Mouse (Mus musculus) testis, postnatal 14 days (tissue): ENCODE data around the gene Adamts5.

Source experiments
- DNase-seq: peaks from one replicate; pipeline ENCODE4 v3.0.0; 2021; ENCODE audit warnings: low spot score

The Adamts5 gene

DNA sequence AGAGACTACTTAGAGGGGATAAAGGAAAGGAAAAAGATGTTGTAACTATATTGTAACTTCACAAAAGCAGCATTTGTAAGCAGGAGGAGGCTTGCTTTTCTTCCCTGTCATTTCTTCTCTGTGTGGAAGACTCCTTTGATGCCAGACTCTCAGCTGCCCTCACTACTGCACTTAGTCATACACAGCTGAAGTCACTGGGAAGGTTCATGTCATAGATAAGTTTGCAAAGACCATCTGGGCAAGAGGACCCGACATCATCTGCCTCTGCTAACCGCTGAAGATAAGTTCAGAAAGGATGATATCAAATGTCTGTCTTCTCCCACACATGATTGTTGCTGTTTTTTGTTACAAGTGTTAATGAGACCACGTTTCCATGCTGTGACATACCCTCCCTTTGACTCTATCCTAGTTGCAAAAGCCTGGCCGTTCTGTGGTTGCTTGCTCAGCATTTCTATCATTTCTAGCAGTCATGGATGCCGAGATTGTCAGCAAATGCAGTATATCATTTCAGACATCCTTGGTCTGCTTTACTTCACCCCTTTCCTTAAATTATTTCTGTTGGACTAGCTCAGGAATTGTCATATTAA is 79.2 kb downstream of the Adamts5 start:
- no peak for DNase-seq

DNA sequence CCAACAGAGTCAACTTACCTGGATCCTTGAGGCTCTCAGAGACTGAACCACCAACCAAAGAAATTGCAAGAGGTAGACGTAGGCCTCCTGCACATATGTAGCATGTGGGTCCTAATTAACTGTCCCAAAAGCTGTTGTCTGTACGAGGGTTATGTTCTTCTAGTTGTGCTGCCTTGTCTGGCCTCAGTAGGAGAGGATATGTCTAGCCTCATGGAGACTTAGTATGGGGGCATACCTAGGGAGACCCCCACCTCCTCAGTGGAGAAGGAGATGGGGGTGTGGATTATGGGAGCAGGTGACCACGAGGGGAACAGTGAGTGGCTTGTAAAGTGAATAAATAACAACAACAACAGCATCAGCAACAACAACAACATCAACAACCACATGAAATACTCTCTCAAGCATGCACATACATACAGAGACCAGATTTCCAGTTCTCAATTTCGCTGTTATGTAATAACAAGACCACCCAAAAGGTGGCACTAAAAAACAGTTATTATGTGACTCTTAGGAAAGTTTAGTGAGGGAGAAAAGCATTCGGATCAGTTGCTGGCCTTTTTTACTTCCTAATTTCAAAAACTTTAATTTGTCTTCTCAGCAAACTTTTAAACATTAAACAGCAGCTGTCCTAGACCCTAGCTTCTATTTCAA is 81.7 kb downstream of the Adamts5 start:
- no peak for DNase-seq

GRCm38 (mm10) chr16:85814116-85814515 is 87.5 kb downstream of the Adamts5 start:
- no peak for DNase-seq

DNA sequence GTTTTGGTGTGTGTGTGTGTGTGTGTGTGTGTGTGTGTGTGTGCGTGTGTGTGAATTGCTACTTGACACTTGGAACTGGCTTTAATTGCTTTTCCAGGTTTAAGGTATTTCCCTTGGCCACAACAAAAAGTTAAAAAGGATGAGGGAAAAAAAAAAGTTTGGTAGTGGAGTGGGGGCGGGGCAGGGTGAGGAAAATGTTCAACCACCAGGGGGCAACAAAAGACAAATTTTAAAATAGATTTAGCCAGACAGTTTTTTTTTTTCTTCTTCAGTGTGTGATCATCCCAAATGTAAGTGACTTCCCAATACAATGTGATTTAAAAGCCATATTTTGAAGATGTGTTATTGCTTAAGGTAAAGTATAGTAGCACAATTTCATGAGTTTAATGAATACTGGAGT is 94.0 kb downstream of the Adamts5 start:
- DNase-seq = no peak

DNA sequence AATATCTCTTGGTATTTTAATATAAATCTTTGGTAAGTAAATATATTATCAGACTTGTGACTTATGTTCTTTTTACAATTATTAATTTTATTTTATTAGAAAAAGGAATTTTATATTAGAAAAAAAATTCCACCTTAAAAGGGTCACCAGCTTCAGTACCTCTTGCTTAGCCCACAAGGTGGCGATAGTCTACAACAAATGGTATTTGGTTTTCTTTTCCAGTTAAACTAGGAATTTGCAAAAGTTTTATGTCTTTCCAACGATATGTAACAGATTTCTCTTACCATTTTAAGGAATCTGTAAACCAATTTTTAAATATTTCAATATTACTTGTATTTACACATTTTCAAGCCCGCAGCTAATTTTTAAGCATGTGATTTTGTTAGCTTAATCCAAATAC is 94.6 kb downstream of the Adamts5 start:
- DNase-seq = peak; percentile 22
